Mouse (Mus musculus) cerebellum, postnatal 4 days (tissue): ENCODE data around the gene Chil1.
A peak's percentile ranks its signal among the peaks of the same experiment; 100 is the strongest.

ENCODE experiments used
- DNase-seq, 2 experiments: peaks; one replicate each; pipeline ENCODE4 v3.0.0; 2022; ENCODE audit warnings: low spot score in 2 of 2, mixed read lengths in 1 of 2

Gene Chil1

DNA sequence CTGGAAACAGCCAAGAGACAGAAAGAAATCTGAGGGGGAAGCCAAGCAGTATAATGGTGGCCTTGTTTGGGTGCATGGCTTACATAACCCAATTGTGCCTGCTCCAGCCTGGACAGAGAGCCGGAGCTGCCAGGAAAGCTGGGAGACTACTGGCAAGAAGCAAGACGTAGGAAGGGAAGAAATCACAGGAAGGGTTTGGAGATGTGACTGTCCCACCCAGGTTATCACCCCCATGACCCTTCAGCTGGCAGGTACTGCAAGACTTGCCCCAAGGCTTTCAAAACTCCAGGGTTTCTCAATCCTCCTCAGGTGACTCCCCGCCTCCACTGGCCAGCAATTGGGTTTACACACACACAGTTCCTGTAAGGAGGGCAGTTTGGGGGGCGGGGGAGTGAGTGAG, at the start of gene Chil1:
Gene Chil1, plus strand, starts transcription at position 152 of the 400 bp plus-strand sequence.
- DNase-seq: no peak

DNA sequence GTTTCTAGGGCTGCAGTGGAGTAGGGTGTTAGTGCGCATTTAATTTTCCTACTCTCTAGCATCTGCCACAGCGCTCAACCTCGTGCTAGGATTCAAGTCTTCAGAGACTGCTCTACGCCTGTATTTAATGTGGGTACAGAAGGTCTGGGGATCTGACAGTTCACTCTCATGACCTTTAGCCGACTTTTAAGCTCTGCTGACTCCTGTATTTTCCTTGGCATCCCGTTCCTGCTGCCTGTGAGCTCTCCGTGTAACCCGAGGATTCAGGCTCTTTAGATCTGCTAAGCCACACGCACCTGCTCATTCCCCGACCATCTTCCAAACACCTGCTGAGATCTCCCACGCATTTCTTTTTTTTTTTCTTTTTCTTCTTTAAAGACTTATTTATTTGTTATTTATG, 48.7 kb upstream of the Chil1 start:
- no peak for DNase-seq

DNA sequence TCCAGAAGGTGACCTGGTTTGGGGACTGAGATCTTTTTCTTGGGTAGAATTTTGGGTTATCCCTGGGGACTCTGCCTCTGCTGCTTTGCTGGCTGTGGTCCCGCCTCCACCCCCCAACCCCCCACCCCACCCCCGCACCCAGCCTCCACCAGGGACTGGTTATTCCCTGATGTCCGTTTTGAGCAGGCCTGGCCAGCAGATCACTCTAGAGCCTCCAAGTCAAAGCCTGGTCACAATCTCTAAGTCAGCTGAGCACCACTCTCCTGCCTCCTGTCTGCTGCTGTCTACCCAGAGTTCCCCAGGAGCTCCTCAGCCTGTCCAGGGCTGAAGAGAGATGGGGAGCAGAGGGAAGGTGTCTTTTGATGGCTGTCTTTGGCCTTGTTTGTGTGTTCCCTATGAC, 45.6 kb upstream of the Chil1 start:
- no peak for DNase-seq

DNA sequence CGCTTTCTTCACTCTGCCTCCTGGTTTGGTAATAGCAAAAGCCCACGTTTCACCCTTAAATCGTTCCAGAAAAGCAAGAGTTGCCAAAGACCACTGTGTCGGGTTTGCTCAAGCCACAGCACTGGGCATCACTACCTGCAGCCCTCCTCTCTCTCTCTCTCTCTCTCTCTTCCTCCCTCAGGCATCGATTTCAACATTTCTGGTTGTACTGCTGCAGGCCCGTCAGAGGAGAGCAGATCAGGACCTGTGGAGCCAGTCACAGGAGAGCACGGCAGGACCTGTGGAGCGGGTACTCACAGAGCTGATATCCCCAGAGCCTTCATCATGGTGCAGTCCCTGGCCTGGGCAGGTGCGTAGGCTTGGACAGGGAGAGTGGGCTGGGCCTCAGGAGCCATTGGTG, 43.6 kb upstream of the Chil1 start:
- DNase-seq: no peak

GRCm38 (mm10) chr1:134142363-134142794, 39.6 kb upstream of the Chil1 start:
- no peak for DNase-seq

DNA sequence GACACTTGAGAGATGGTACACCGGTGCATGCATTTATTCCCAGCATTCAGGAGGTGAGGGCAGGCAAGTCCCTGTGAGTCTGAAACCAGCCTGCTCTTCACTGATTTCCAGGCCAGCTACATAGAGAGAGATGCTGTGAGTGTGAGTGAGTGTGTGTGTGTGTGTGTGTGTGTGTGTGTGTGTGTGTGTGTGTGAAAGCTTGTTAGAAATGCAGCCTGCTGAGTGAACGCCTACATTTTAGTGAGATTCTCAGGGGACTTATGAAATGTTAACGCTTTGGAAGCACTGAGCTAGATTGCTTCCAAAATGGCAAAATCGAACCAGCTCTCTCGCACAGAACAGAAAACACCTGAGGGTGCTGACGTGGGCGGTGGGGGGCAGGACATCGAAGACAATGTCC, 35.9 kb upstream of the Chil1 start:
- DNase-seq: no peak

DNA sequence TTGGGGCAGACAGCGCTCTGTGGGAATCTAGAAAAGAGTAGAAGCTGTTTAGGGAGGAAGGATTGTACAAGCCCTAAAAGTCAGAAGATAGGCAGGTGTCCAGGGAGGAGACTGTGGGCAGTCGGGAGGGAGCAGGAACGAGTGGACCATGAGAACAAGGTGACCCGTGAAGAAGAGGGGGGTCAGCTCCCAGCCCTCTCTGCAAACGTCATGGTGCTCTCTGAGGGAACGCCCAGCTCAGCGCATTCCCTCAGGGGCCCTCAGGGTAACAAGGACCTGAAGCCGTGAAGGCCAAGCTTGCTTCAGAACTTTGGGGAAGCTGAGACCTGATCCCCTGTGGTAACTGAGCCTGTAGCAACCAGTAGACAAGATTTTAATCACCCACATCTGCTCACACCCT, 31.9 kb upstream of the Chil1 start:
- DNase-seq: no peak

DNA sequence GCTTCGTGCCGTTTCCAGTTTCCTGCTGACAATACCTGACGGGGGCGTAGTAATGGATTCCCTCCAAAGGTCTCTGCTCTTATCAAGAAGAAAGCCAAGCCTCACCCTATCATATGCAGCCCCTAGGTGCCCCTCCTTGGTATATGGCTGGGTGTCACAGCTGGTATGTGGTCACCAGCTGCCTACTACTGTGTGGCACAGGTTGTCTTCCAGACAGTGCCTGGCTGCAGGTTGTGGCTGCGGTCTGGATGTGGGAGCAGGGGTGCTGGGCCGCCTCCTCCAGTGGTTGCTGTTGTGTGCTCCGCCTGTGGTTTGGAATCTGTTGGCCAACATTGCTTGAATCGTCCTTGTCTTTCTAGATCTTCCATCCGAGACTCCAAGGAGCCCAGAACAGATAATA, 31.2 kb upstream of the Chil1 start:
- DNase-seq: no peak

DNA sequence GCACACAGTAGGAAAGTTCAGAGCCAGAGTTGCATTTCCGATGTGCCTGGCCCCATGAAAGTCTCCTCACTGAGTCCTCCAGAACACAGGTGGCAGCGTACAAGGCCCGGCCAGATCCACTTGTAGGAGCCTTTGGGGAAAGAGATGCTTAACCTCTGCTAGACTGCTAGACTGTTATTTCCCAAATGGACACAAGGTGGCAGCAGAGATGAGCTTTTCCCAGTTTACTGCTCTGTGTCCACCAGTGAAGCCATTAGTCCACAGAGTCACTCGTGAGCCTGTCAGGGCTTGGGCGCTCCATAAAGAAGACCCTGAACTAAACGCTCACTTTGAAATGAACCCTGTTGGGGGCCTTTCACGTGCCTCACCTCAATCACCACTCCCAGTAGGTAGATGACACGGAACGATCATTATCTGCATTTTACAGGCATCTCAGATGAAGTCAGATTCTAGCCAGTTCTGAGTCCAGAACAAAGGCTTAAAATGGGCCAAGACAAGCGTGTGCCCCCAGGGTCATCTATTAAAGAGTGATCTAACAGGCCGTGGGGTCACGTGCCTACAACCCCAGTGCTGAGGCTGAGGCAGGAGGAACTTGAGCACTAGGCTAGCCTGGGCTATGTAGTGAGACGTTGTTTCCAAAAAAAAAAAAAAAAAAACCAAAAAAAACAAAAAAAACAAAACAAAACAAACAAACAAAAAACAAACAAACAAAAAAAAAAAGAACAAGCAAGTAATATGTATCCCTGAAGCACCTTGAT, 30.1 kb upstream of the Chil1 start:
- peak; percentile 72 to 88 for DNase-seq

GRCm38 (mm10) chr1:134152626-134153590, 29.1 kb upstream of the Chil1 start:
- DNase-seq: no peak

DNA sequence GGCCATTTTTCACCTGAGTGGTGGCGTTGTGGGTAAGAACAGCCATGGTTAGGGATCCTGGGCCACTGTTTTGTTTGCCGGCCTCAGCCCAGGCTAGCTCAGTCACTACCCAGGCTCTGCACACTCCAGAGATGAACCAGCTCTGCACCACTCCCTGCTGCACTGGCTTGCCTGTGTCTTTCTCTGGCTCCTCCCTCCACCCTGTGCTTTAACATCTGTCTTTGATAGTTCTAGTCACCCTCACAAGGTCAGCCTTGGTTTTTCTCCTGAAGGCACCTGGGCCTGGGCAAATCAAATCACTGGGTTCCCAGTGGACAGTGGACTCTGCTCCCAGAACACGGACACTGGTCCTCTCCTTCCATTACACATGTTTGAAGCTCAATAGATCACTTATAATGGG, 27.9 kb upstream of the Chil1 start:
- DNase-seq: no peak

DNA sequence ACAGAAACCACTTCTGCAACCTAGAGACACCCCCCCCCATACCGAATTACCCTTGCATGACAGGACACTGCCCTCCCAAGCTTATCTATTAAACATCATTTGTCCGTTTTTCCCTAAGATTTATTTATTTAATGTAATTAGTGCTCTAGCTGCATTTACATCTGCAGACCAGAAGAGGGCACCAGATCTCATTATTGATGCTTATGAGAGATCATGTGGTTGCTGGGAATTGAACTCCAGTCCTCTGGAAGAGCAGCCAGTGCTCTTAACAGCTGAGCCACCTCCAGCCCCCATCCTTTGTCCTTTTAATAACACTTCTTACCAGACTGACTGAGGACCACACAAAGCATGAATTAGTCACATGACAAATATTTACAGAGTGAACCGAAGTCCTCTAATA, 27.3 kb upstream of the Chil1 start:
- DNase-seq: no peak

- no peak for DNase-seq
These were observed 21.6 kb upstream of the Chil1 start for GRCm38 (mm10) chr1:134160404-134160803.

DNA sequence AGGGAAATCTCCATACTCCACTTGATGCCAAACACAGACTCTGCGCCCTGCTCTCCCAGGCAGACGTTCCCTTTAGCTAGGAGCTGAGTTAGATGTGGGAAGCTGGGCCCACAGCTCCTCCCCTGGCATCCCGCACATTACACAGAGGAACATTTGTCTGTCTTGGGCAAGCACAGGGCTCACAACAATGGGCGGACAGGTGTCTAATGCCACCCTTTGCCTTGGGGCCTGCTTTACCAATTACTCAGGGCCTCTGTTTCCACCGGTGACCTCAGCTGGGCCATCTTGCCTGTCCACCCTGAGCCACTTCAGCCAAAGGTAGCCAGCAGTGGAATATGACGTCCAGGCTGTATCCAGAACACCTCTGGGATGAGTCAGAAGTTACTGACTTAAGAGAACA, 20.6 kb upstream of the Chil1 start:
- DNase-seq: no peak

DNA sequence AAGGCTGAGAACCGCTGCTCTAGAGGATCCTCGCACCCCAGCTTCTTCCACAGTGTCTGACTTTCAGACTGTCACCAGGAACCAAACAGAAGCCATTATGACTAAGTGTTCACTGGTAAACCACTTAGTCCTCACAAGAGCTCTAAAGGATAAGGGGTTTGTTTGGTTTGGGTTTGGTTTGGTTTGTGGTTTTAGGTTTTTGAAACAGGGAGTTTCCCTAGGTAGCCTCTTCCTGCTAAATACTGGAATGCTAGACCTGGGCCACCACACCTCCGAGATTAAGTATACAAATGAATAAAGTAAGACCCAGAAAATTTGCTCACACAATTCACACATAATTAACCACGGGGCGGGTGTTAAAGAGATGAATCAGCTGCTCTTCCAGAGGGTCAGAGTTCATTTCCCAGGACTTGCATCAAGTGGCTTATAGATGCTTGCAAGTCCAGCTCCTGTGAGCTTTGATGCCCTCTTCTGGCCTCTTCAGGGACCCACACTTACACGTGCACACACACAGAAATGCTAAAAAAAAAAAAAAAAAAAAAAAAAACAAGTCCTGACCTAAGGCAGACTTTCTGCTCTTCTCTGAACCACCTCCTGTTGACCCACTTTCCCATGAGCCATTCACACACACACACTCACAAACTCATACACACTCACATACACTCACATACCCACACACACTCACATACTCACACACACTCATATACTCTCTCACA, 19.3 kb upstream of the Chil1 start:
- DNase-seq: no peak

- DNase-seq: no peak
These were observed 18.5 kb upstream of the Chil1 start for GRCm38 (mm10) chr1:134163476-134163875.

GRCm38 (mm10) chr1:134164454-134164853, 17.5 kb upstream of the Chil1 start:
- no peak for DNase-seq

- no peak for DNase-seq
These were observed 15.4 kb upstream of the Chil1 start for GRCm38 (mm10) chr1:134166547-134166946.

DNA sequence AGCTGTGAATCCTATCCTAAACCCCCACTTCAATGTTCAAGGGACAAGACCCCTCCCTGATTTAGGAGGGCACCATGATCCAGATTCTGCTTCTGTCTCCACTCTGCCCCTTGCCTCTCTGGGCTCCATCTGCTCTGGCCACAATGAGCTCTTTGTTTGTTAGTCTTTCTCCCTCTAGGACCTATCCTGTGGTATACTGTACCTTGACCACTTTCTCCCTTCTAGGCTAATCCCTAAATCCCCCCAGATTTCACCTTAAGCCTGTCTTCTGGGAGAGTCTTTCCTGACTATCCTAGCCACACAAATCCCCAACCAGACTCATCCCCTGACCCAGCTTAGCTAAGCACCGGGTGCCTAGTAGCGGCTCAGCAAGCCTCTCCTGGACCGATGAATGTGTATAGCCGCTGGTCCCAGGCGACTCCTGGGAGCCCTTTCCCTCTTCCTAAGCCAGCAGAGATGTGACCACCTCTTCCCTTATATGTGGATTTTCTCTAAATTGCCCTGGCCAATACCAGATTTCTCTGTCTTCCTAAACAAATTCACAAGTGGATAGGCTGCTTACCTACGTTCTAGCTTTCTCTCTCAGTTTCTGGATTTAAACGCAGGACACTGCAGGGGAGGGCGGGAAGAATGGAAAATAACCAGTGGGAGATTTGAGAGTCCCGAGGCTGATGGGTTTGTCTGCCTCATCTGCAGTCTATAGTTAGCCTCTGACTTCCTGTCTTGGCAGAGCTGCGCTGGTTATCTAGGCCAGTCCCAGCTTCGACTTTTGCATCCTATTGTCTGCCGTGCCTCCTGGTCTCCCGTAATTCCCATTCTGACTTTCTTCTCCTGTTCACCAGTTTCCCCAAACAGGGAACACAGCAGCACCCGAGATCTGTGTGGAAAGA, 14.3 kb upstream of the Chil1 start:
- no peak for DNase-seq

GRCm38 (mm10) chr1:134168567-134168966, 13.4 kb upstream of the Chil1 start:
- no peak for DNase-seq
